Mouse (Mus musculus): ENCODE results near the gene Stard9.

DNA sequence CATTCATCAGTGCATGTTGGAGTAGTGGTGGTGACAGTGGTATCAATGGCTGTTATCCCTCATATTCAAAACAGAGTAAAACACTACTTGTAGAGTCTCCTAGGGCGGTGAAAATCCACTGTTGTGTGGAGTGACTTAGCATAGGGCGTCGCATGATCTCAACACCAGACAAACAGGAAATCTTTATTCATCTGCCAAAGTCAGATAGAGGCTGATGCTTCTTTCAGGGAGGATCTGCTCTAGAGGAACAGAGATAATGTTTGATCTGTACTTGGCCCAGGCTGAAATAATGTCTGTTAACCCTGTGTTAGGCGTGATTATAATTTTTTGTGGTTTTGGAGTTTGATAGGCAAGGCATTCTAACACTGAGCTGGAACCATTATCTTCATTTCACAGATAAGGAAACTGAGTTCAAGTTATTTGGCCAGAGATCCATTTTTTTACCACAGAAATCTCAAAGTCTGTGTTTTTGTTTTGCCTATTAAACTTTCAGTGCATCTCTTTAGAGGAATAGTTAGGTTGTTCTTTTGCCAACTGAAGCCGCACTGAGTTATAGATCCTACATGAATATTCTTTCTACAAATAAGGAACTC lies 31.7 kb downstream of the Stard9 start:
- TF ChIP-seq POU5F1 (IDR thresholded peaks at IDR 0.05; ENCODE audit: borderline replicate concordance, low read length) (no peak), CTCF (conservative IDR thresholded peaks at IDR 0.05; ENCODE audit: low read length) (no peak)
